ENCODE assay signal across 8 mouse cellular contexts in genomic region chr2:91444286-91444892, GRCm38 (mm10). TPM values are rescaled to one million over a fixed set of nuclear protein-coding genes. Genes with fewer than 3 reads are reported as not detected.
DNase-seq lines count a peak whose midpoint lies in the region; ATAC-seq and TF ChIP-seq lines count a peak whose summit lies in the region.

Gene 1110051M20Rik, minus strand, starts transcription at chr2:91444704.

- no peak for TF ChIP-seq CTCF in C2C12 (IDR thresholded peaks at IDR 0.05; ENCODE audit: control insufficient read depth, insufficient read depth, insufficient read length)
- no peak for TF ChIP-seq CTCF in embryonic fibroblast, embryonic 13.5 days (IDR thresholded peaks at IDR 0.05; ENCODE audit: borderline replicate concordance, insufficient read depth, low read length)
- no peak for TF ChIP-seq CTCF in spleen, adult 2 months (IDR thresholded peaks at IDR 0.05; ENCODE audit: extremely low read depth, insufficient read depth, insufficient read length, insufficient replicate concordance)

- ATAC-seq in limb, embryonic 14.5 days (ENCODE audit: low FRiP score, low read depth), result peak; percentile 95
- peak; percentile 98 for ATAC-seq in midbrain, embryonic 16.5 days

- peak; percentile 98 for DNase-seq in brain, adult 2 months (ENCODE audit: low read depth, low spot score)
- DNase-seq in heart, adult 9 months (ENCODE audit: low spot score in 2 of 2), result peak; percentile 81
- DNase-seq in kidney, adult 9 months, result peak; percentile 92
- DNase-seq in limb, embryonic 14.5 days (ENCODE audit: low spot score), result peak; percentile 92
- peak; percentile 77 to 80 for DNase-seq in spleen, adult 2 months (ENCODE audit: low read depth in 1 of 2, low spot score in 2 of 2)

- no peaks in the 10 kb centered on the region for H3K9me3 ChIP-seq in limb, embryonic 14.5 days (ENCODE audit: control insufficient read depth, low read length)
- no peaks in the 10 kb centered on the region for H3K9me3 ChIP-seq in midbrain, embryonic 16.5 days (replicated peaks; ENCODE audit: control insufficient read depth, low read length, poor library complexity, severe bottlenecking)

- no peaks in the 10 kb centered on the region for H3K27me3 ChIP-seq in C2C12 (ENCODE audit: control insufficient read depth, insufficient read depth, insufficient read length)
- no peaks in the 10 kb centered on the region for H3K27me3 ChIP-seq in limb, embryonic 14.5 days (ENCODE audit: control insufficient read depth, insufficient read depth, low read length)
- H3K27me3 ChIP-seq in midbrain, embryonic 16.5 days (ENCODE audit: control insufficient read depth, insufficient read depth, low read depth, low read length), result no peaks in the 10 kb centered on the region
- no peaks in the 10 kb centered on the region for H3K27me3 ChIP-seq in spleen, adult 2 months (ENCODE audit: control insufficient read depth, insufficient read depth, low read length)

- peak within 1 kb of the TSS; percentile 43 for H3K4me3 ChIP-seq in C2C12 (ENCODE audit: insufficient read depth, poor library complexity, severe bottlenecking)
- peak within 1 kb of the TSS; percentile 83 for H3K4me3 ChIP-seq in embryonic fibroblast, embryonic 13.5 days (ENCODE audit: insufficient read depth, low read length)
- peak within 1 kb of the TSS; percentile 59 for H3K4me3 ChIP-seq in limb, embryonic 14.5 days (replicated peaks; ENCODE audit: low read length)
- peak within 1 kb of the TSS; percentile 83 for H3K4me3 ChIP-seq in midbrain, embryonic 16.5 days (ENCODE audit: low read depth, low read length)
- H3K4me3 ChIP-seq in spleen, adult 2 months (ENCODE audit: extremely low read depth, insufficient read depth, insufficient read length), result peak within 1 kb of the TSS; percentile 60

- peaks cover 10% of the 10 kb centered on the region for H3K79me2 ChIP-seq in C2C12 (ENCODE audit: control insufficient read depth, insufficient read depth)

- H3K4me2 ChIP-seq in limb, embryonic 14.5 days (replicated peaks; ENCODE audit: low read depth, low read length, severe bottlenecking), result peak within 1 kb of the TSS; percentile 66
- peak within 1 kb of the TSS; percentile 73 for H3K4me2 ChIP-seq in midbrain, embryonic 16.5 days (ENCODE audit: low read length)

- H3K4me1 ChIP-seq in embryonic fibroblast, embryonic 13.5 days (ENCODE audit: control insufficient read depth, insufficient read depth, low read length), result no peaks in the 10 kb centered on the region
- 0 out of 2 replicates have a peak, but pooled peaks cover 3% of the 10 kb centered on the region for H3K4me1 ChIP-seq in limb, embryonic 14.5 days (ENCODE audit: control insufficient read depth, insufficient read depth, low read length)
- H3K4me1 ChIP-seq in midbrain, embryonic 16.5 days (ENCODE audit: control insufficient read depth, insufficient read depth, low read length), result peaks cover 8% of the 10 kb centered on the region
- H3K4me1 ChIP-seq in spleen, adult 2 months (ENCODE audit: control insufficient read depth, insufficient read depth, insufficient read length), result no peaks in the 10 kb centered on the region

- H3K36me3 ChIP-seq in C2C12 (ENCODE audit: control insufficient read depth, insufficient read depth), result no peaks in the 10 kb centered on the region
- no peaks in the 10 kb centered on the region for H3K36me3 ChIP-seq in limb, embryonic 14.5 days (ENCODE audit: control insufficient read depth, insufficient read depth, low read length)
- H3K36me3 ChIP-seq in midbrain, embryonic 16.5 days (ENCODE audit: control insufficient read depth, insufficient read depth, low read length), result no peaks in the 10 kb centered on the region
- no peaks in the 10 kb centered on the region for H3K36me3 ChIP-seq in spleen, adult 2 months (ENCODE audit: control insufficient read depth, insufficient read depth, low read length)

- WGBS in limb, embryonic 14.5 days, result under 1% methylated on average over 19 of the region's 19 CpGs
- under 1% methylated on average over 19 of the region's 19 CpGs for WGBS in midbrain, embryonic 16.5 days
- WGBS in spleen, adult 2 months, result 4% methylated on average over 19 of the region's 19 CpGs

- H3K27ac ChIP-seq in embryonic fibroblast, embryonic 13.5 days (ENCODE audit: insufficient read depth, low read length), result no peak within 1 kb of the TSS
- peak within 1 kb of the TSS; percentile 53 for H3K27ac ChIP-seq in limb, embryonic 14.5 days (replicated peaks; ENCODE audit: low read depth, low read length)
- peak within 1 kb of the TSS; percentile 85 for H3K27ac ChIP-seq in midbrain, embryonic 16.5 days (ENCODE audit: low read length)
- no peak within 1 kb of the TSS for H3K27ac ChIP-seq in spleen, adult 2 months (ENCODE audit: insufficient read depth, low read length)

- H3ac ChIP-seq in C2C12 (ENCODE audit: control insufficient read depth, insufficient read length, low read depth), result peak within 1 kb of the TSS; percentile 75

- peak within 1 kb of the TSS; percentile 52 for H3K9ac ChIP-seq in limb, embryonic 14.5 days (ENCODE audit: low read depth, low read length, severe bottlenecking)
- H3K9ac ChIP-seq in midbrain, embryonic 16.5 days (ENCODE audit: low read depth, low read length), result peak within 1 kb of the TSS; percentile 67

- TF ChIP-seq POLR2A in embryonic fibroblast, embryonic 13.5 days (IDR thresholded peaks at IDR 0.05; ENCODE audit: low read depth, low read length), result peak; percentile 42; the same call in 1 of the 2 replicates
- no peak for TF ChIP-seq POLR2A in limb, embryonic 14.5 days (IDR thresholded peaks at IDR 0.05; ENCODE audit: borderline replicate concordance, extremely low read depth, insufficient read depth, insufficient read length)
- TF ChIP-seq POLR2A in spleen, adult 2 months (IDR thresholded peaks at IDR 0.05; ENCODE audit: low read depth, low read length), result no peak

- no peaks in the 10 kb centered on the region for H3K79me3 ChIP-seq in C2C12 (ENCODE audit: low read depth)

TF ChIP-seq in C2C12, 6 proteins besides CTCF, POLR2A, EP300 and RAD21:
- TF ChIP-seq FOSL1 (IDR thresholded peaks at IDR 0.05; ENCODE audit: insufficient read depth, low read length, poor library complexity, severe bottlenecking) (no peak), CEBPB (IDR thresholded peaks at IDR 0.05; ENCODE audit: low read depth) (no peak), MAX (IDR thresholded peaks at IDR 0.05) (no peak), USF1 (IDR thresholded peaks at IDR 0.05; ENCODE audit: low read depth) (no peak)

RNA-seq across cellular contexts. Expression of gene 1110051M20Rik, which starts in this region (rescaled TPM):
- polyA plus RNA-seq in C2C12 (2012; fragmentation: generic; extraction: Trizol), result 27.5 TPM
- polyA plus RNA-seq in embryonic fibroblast, embryonic 13.5 days (2011; ENCODE audit: insufficient read length, low read depth, missing spikeins), result 36.3 and 44.5 TPM in 2 replicates
- 34.9 and 45.0 TPM in 2 replicates for polyA plus RNA-seq in limb, embryonic 14.5 days (2012; rRNA removed)
- 50.6 and 67.9 TPM in 2 replicates for polyA plus RNA-seq in limb, embryonic 14.5 days (2014; fragmentation: Nextera tagmentation; extraction: Ambion mirVana)
- 173 and 178 TPM in 2 replicates for polyA plus RNA-seq in midbrain, embryonic 16.5 days (2015; fragmentation: Nextera tagmentation; extraction: Ambion mirVana)
- polyA plus RNA-seq in spleen, adult 2 months (2012; rRNA removed), result 4.8 and 5.6 TPM in 2 replicates

Comparison
In these comparisons a context has a peak if more than half of its experiments do, and no peak if none do; other contexts are left out.
1. H3K27ac ChIP-seq: peak in limb, embryonic 14.5 days (single experiment) and midbrain, embryonic 16.5 days (single experiment); none in embryonic fibroblast, embryonic 13.5 days (single experiment) and spleen, adult 2 months (single experiment).
2. Peak in every context shown above with its lines, with median percentiles within 50 percentile points of each other: H3K4me3 ChIP-seq and DNase-seq.